Mouse (Mus musculus) heart, postnatal 10 days (tissue): ENCODE measurements around the gene Sacs. TPM values are rescaled to one million over a fixed set of nuclear protein-coding genes. Genes with fewer than 3 reads are reported as not detected.

Experiments
- DNase-seq, 2 experiments: peaks; one replicate each; pipeline ENCODE4 v3.0.0; 2021
- intact Hi-C: fragments of 180-260 bp; cut with DNase I; formaldehyde crosslinking; loops from one replicate; pipeline ENCODE4 v1.15.1; 2025
- total RNA-seq, 2 experiments: library from RNA; stranded (reverse); gene quantifications; 2 replicates each; pipeline ENCODE4 v1.2.3; 2021

Gene Sacs
- total RNA-seq, 2 experiments from 2014 or later: 31.0 to 34.8 TPM

GRCm38 (mm10) chr14:61232016-61232568 lies 93.8 kb downstream of the Sacs start:
- DNase-seq: no peak
- intact Hi-C loops: no loop called here

DNA sequence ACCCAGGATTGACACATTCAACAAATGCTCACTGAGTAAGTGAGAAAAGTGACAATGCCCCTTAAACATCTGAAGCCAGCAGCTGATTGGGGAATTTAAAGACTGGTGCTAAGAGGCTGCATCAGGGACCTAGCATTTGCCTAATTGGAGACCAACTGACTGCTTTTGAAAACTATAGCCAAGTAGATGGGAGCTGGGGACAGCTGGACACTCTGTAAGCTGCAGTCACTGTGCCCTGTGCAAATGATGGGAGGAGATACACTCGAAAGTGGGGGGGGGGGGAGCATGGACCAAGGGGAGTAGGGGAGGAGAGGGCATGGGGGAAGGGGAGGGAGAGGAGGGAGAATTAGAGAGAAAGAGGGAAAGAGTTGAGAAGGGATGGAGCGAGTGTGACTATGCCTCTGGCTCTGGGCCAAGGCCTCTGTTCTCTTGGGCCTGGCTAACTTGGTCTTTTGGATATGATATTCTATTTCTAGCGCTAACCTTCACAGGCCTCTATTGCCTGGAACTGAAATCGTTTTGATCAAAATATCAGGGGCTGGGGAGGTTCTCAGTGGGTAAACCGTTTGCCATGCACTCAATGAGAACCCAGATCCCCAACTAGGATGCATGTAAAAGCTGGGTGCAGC lies 97.7 kb downstream of the Sacs start:
- intact Hi-C loops: no loop called here
- DNase-seq: peak; percentile 37 to 50

DNA sequence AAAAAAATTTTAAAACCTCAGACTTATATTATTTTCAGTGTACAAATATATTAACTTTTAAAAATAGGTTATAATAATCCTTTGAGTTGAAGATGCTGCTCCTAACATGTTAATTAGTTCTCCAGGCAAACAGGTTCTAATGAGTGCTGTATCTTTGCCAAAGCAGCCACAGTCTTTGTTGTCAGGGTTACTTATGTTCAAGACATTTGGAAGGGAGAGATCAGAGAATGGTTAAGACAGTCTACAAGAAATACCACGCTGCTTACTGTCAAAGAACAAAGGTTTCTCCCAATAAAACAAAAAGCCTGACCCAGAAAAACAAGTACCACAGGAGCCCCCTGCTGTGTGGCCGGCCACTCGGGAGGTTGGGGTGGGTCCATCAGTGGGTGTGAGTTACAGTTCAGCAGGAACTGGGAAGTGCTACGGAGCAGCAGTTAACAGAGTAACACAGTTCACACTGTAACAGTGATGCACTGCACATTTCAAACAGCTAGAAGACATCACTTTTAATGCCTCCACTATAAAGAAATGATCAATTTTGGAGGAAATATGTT lies 98.9 kb downstream of the Sacs start:
- no peak for DNase-seq
- intact Hi-C loops: no loop called here

DNA sequence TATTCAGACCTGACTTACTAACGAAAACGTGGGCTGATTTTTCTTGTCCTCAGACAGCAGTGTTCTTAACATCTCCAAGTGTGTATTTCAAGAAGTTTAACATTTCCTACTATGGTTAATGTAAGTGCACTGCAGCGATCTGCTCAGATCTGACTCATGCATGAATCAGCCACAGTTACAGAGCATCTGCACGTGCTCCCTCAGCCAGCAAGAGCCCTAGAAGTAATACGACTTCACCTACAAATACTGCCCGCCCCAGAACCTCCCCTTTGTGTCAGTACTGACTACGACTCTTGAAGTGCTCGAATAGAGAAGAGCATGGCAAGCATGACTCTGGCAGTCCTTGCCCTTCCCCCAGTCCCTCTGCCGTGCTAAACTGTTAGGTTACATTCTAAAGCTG lies 100.5 kb downstream of the Sacs start:
- DNase-seq: no peak
- intact Hi-C loops: no loop called here

GRCm38 (mm10) chr14:61242611-61243010 lies 104.4 kb downstream of the Sacs start:
- DNase-seq: peak in 1 of 2 experiments; percentile 50
- intact Hi-C loops: loop anchor here (1.0 kb wide), 1 partner anchor 52 kb away; no protein-coding TSS in a partner anchor

- peak; percentile 51 to 54 for DNase-seq
- intact Hi-C loops: no loop called here
Measured at GRCm38 (mm10) chr14:61246444-61246843, 108.2 kb downstream of the Sacs start.

- peak; percentile 50 to 64 for DNase-seq
- intact Hi-C loops: no loop called here
Measured at GRCm38 (mm10) chr14:61252596-61253388, 114.5 kb downstream of the Sacs start.

GRCm38 (mm10) chr14:61258352-61258751 lies 120.1 kb downstream of the Sacs start, which contains the start of gene Sgcg:
TSS of gene Sgcg (minus strand) at chr14:61258490.
- intact Hi-C loops: no loop called here
- peak; percentile 79 to 82 for DNase-seq

DNA sequence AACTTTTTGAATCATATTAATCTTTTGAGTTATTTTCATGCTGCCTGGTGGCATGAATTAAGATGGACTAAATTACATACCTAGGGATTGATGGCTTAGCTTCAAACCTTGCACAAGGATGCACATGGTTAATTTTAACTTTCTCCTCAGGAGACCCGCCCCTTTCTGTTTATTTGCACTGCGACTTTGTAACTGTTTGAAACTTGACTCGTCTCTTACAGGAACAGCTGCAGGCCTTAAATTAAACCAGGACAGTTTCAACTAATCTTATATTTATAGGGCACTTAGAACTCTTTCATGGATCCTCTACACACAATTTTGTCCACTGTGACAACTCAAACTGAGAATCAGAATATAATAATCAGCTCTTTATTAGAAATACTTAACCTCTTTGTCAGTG lies 120.8 kb downstream of the Sacs start:
- no peak for DNase-seq
- intact Hi-C loops: no loop called here

GRCm38 (mm10) chr14:61267908-61268475 lies 129.7 kb downstream of the Sacs start:
- intact Hi-C loops: no loop called here
- peak; percentile 70 to 75 for DNase-seq

DNA sequence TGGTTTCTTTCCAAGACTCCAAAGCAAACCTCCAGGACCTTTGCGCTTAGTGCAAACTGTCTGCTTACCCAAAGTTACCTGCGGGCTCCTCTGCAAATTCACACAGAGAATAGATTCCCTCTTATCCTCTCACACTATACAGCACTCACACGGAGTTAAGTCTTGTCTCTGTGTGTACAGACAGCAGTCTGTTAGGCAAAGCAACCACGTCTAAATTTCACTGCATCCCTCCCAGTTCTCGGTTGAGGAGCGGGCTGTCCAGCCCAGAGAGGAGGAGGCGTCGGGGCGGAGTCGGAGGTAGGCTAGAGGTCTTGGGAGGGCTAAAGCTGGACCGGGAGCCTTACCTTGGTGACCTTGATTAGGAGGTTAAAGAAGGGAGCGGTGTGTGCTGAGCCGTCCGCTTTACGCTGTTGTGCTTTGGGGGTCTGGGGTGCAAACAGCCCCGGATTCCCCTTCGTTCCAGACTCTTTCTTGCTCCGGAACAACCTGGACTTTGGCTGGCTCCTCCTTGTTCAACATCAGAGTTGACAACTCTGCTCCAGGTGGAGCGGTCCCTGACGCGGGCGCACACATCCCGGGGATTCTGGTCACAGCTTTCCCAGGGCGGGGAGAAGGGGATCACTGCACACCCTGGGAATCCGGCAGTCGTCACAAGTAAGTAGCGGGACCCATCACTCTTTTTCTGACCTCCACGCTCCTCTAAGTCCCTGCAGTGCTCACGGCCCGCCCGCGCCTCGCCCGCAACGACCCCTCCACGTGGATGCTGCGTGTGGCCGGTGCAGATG lies 136.3 kb downstream of the Sacs start:
- intact Hi-C loops: no loop called here
- no peak for DNase-seq

DNA sequence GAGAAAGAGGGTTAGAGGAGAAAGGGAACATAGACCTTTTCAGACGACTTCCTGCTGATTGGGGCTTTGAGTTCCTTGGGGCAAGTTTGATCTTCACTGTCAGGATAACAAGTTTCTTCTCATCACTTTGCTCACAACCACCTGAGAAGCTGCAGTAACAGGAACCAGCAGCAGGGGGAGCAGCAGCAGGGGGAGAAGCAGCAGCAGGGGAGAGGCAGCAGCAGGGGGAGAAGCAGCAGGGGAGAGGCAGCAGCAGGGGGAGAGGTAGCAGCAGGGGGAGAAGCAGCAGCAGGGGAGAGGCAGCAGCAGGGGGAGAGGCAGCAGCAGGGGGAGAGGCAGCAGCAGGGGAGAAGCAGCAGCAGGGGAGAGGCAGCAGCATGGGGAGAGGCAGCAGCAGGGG lies 139.0 kb downstream of the Sacs start:
- intact Hi-C loops: no loop called here
- DNase-seq: peak in 1 of 2 experiments; percentile 68

- DNase-seq: no peak
- intact Hi-C loops: no loop called here
Measured at GRCm38 (mm10) chr14:61278676-61279300, 140.5 kb downstream of the Sacs start.

DNA sequence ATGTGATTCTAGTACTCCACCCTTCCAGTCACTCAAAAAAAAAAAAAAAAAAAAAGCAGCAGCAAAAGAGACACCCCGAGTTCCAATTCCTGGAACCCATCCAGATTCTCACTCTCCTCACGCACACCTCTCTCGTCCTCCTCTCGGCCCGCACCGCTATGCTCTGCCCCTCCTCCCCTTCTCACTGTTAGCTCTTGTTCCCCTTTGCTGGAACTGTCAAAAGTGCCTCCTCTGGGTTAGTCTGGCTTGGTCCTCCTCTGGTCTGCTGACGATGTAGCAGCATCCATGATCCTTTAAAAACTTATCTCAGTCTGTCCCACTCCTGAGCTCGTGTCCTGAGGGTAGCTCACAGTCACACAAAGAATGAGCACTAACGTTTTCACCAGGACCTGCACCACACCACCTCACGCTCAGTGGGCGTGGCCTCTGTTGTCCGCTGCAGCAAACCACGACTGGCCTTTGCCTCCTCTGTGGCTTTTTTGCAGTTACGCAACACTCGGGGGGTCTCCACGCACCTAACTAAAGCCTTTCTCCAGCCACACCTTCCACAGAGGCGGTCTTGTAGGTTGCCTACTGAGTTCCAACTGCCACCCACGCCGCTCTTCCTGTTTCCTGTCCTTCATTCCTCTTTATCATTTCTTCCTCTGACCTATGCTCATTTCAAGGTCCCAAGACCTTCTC lies 150.5 kb downstream of the Sacs start:
- intact Hi-C loops: no loop called here

More for the DNA sequence above, 150.5 kb downstream of the Sacs start:
- DNase-seq: no peak

Other genes starting within 250 kb of the Sacs start
- 1 to 10 TPM; 3.4 to 6.7 TPM for gene Tnfrsf19, start 92.0 kb upstream of the Sacs start, total RNA-seq
- gene Sgcg, start 120.0 kb downstream of the Sacs start, total RNA-seq: 100 to 1,000 TPM; 205 to 214 TPM
- gene Arl11, start 171.3 kb downstream of the Sacs start, total RNA-seq: under 1 TPM; 0.45 to 0.97 TPM
- gene Ebpl, start 222.0 kb downstream of the Sacs start, total RNA-seq: 1 to 10 TPM; 1.9 to 2.1 TPM